Mouse (Mus musculus) kidney, postnatal 10 days (tissue): ENCODE data around the gene Ctu2.

Experiments used
- DNase-seq: peaks from one replicate; pipeline ENCODE4 v3.0.0; 2021; ENCODE audit warnings: mixed read lengths

Gene Ctu2

DNA sequence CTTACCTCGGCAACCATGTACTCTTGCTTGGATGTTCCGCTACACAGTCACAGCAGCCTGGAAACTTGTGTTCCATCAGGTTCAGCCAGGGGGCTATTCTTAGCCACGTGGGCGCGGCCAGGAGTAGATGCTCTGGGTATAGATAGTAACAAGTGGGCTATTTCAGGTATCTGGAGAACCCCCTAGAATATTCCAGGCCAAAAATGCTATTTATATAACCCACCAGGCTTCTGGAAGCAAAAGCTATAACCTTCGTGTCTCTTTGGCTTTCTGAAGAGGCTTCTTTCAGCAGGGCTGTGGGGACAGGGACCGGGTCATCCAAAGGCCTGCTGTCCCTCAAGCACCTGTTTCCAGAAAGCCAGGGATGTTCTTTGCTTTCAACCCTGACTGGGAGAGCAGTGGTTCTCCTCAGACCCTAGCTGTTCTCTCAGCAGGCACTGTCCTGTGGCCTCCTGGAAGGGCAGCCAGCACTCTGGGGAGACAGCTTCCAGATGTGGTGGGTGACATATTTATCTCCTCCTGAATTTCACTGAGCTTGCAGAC is 24.7 kb upstream of the Ctu2 start:
- no peak for DNase-seq

DNA sequence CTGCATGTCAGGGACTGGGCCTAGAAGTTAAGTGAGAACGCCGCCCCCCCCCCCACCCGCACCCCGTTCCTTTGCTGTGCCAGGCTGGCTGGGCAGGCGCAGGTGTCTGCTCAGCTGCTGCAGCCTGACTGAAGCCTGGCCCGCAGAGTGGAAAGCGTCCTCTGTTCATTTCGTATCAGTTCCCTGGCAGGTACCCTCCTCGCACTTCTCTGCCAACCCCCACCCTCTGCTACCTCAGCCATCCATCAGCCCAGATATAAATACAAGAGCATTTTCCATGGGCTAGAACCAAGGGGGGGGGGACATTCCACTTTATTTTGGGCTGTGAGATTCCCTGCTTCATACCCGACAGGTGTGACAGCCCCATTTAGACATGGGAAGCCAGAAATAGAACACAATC is 23.8 kb upstream of the Ctu2 start:
- DNase-seq: no peak

DNA sequence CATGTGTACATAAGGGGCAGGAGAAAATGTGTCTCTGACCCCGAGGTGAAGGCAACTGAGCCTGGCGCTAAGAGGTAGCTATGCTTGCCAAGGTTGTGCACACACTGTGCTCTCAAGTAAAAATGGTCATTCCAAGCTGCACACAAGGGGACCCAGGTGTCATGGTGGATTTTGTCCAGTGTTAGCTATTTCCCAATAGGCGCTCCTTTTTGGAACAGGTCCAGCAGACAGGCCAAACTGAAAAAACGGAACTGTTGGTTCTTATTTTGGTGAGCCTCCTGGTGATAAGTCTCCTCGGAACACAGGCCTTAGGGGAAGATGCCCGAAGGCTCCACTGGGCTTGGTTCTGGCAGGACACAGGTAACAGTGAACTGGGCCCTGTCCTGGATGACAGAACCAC is 21.5 kb upstream of the Ctu2 start:
- DNase-seq: no peak

DNA sequence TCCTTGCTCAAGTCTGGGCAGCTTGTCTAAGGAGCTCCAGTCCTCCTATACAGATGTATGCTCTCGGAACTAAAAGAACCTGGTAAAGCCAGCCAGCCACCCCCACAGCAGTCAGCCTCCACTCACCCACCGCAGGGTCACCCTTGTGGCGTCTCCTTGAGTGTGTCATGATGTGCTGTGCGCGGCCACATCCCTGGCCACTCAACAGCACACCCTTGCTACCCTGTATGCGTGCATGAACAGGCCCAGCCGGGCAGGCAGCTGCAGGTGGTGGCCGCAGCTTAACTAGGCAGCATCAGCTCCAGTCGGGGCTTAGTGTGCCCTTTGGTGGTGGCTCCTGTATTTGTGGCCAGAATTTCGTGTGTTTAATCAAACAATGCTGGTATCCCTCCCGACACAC is 18.8 kb upstream of the Ctu2 start:
- no peak for DNase-seq

DNA sequence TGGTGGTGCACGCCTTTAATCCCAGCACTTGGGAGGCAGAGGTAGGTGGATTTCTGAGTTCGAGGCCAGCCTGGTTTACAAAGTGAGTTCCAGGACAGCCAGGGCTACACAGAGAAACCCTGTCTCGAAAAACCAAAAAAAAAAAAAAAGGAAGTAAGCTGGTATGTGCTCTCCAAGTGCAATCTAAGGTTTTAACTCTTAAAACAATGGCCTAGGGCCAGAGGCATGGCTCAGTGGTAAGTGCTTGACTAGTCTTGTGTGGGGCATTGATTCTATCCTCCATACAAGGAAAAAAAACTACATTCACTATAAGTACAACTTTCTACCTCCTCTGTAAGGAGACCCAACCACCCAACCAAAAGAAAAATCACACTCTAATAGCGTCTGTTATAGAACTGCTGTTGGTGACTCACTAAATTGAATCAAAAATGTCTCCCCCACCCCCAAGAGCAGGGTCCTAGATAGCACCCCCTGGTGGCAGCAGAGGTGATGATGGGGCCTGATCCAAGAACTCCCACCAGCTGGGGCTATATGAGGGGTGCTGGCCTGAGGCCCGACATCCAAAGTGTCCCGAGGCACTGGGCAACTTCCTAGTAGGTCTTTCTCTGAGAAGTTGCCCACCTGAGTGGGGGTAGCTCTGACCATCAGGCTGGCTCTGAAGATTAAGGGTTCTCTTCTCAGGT is 16.6 kb upstream of the Ctu2 start:
- DNase-seq: peak; percentile 53

DNA sequence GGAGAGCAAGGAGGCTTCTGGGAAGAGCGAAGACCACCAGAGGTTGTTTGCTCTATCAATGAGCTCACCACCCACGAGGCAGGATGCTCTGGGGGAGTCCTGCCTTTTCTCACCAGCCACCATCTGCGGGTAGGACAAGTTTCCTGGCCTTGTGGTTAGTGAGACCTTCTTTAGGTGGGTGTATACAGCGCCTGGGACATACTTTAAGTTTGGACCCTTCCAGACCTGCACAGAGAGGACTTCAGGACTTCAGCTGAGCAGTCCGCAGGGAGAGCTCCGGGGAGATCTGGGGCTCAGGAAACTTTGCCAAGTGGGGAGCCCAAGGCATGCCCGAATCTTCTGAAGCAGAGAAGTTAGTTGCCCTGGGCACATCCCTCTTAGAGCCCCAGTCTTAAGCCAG is 16.0 kb upstream of the Ctu2 start:
- no peak for DNase-seq

DNA sequence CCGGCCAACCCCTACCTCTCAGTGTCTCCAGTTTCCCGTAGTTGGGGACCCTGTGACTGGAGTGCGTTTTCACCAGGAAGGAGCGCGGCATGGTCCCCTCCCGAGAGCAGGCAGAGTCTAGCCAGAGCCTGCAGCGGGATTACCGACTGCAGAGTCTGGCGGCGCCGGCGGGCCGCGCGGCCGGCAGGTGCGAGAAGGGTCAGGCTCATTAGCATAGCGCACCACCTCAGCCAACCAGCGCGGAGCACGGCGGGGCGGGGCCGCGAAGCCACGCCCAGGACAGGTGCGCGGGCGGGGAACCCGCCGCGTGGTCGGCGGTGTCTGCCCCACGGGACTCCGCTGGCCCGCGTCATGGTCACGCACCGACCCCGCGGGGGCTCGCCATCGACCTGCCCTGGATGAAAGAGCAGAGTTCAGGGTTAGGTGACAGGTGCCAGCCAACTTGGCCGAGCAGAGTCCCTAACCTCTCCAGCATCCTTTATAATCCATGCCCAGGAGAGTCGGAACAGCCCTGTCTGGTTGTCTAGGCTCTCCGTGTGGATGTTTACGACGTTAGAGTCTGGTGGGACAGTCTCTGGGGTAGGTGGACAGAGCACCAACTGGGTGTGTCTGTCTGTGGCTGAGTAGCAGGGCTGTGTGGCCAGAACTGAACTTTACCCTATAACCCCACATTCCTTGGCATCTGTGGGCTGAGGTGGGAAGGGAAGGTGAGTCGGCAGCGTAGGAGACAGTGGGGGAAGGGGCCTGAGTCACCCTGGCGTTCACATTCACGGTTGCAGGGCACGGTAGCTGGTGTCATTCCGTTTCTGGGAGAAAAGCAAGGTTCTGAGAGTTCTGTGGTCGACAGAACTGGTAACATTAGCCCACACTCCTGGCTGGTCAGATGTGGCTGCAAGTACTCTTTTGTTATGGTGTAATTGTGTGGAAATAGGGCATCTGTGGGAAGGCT is 15.1 kb upstream of the Ctu2 start, which contains the start of gene Snai3:
TSS of gene Snai3 (minus strand) at position 210 of the 949 bp plus-strand sequence.
- DNase-seq: peak; percentile 80

DNA sequence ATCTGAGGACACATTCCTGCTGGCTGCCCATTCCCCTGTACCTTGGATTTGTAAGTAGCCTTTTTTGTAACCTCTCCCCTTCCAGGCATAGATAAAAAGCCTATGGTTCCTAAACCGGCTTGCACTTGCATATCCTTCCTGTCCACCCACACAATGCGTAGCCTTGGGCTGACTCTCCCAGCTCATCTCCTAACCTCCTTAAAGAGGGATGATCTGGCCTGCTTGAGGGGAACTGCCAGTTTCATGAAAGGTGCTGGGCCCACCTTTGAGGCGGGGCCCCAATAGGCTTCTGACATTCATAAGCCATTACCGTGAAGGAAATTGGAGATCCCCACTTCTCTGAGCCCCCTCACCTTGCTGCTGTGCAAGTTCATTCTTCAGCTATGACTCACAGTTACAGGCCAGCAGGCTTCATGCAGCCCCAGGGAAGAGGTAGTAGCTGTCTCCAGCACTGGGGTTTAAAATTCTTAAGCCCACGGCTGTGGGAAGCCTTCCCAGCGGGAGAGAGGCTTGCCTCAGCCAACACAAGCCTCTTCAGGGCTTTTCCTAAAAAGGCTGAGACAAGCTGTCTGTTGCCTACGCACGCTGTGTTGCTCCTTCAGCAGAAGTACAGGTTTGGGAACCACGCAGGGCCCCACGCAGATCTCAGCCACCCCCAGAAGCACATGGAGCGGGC is 14.3 kb upstream of the Ctu2 start:
- no peak for DNase-seq

DNA sequence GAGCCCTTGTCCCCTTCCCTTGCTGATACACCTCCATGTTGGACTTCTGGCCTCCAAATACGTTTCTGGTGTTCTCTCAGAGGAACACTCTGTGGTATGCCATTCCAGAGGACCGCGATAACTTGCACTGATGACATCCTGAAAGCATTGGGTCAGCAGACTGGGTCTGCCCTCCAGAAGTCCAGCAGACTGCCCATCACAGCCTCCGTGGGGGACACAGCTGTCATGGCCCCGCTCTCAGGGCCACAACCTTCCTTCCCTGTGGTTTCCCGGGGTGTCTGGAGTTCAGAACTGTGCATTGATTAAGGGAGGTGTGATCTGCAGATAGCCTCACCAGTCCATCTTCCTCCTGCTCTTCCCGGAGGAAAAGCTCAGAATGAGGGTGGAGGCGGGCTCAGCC is 13.4 kb upstream of the Ctu2 start:
- no peak for DNase-seq

DNA sequence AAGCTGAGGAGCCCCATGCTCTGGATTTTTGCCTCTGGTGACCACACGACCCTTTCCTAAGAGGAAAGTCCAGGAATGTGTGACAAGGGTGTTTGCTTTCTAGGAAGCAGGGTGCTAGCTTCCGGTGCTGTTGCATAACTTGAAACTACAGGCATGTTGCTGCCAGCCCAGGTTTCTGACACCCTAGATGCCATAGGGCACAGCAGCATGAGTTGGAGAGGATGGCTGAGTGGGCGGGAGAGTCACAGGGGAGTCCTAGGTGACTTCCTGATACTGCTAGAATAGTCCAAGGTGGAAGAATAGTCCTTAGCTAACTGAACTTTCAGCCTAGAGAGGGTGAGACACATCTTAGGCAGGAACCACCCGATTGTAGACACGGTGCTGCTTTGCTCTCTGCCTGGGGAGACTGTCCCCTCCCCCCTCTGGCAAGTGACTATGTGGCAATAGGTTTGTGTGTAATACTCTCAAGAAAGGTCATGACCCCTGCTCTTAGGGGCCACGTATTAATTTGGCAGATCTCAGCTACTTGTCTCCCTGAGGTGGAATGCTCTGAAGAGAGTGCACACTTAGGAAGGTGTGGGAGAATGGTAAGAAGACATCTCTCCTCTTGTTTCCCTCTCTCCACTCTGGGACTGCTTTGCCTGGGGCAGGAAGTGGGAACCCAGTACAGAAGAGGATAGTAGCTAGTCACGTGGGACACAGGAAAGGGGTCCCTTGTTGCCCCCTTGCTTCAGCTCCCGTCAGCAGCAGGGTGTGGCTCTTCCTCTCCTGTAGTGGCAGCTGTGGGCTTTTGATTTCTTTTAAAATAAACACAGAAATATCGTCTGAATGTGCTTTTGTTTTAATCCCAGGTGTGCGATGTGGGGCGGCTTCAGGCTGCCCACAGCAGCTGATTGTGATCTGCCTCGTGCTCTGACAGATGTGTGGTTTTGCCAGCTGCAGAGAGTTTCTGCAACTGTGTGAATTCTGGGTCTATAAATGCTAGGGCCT is 12.0 kb upstream of the Ctu2 start:
- DNase-seq: no peak

DNA sequence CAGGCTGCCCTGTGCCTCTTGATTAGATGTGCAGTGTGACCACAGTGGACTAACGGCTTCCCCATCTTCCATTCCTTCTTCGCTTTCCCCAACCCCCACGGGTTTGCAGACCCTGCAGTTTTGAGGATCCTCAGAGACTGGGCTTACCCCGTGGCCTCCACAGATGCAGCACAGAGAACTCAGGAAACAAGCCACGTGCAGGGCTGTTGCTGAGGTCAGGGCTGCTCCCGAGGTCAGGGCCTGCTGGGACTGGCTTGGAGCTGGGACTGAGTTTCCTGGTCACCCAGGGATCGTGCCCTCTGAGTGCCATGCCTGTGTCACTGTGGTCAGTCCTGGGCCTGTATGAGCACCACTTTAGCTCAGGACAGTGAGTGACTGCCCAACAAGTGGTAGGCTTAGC is 11.0 kb upstream of the Ctu2 start:
- no peak for DNase-seq

DNA sequence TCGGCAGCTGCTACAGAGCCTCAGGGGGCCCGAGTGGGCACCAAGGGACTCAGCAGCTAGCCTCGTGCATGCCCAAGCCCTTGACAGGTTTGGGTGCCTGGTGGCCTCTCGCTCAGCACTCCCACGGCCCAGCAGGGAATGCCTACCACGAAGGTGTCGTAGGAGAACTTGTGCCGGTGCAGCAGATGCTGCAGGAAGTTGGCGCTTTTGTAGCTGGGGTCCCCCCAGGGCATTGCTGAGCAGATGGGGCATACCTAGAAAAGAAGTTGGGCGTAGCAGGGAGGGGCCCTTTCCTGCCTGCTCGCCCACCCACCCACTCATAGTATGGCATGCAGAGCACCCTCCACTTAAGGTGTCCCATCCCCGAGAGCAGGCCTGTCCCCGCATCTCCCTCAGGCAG is 8.1 kb upstream of the Ctu2 start:
- no peak for DNase-seq

DNA sequence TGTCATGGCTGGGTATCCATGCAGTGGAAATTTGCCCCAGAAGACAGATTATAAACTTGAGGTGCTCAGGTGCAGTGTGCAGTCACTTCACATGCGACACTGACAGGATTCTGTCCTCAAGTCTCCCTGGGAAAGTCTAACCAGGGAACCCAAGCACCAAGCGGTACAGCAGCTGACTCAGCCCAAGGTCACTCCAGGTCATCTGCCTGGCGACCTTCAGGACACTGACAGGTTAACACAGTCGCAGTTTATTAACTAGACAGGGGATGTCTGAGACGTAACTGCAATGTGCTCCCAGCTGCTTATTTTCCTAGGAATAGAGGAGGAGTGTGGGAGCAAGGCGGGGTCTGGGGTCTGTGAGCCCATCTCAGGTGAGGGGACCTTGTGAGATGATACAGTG is 6.5 kb upstream of the Ctu2 start:
- DNase-seq: no peak

DNA sequence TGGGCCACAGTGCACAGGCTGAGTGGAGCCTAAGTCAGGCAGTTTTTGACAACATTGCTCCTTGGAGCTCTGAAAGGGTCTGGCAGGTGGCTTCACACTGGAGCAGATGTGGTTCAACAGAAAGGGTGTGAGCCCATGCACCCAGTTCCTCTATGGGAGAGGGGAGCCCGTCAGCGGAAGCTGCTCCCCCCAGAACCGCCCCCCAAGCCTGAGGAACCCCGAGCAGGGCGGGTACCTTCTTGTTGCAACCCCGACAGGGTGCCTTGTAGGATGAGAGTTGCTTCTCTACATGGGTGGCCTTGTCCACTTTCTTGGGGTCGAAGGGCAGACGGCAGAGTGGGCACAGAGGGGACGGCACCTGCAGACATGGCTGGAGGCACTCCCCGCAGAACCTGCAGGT is 6.0 kb upstream of the Ctu2 start:
- DNase-seq: no peak

DNA sequence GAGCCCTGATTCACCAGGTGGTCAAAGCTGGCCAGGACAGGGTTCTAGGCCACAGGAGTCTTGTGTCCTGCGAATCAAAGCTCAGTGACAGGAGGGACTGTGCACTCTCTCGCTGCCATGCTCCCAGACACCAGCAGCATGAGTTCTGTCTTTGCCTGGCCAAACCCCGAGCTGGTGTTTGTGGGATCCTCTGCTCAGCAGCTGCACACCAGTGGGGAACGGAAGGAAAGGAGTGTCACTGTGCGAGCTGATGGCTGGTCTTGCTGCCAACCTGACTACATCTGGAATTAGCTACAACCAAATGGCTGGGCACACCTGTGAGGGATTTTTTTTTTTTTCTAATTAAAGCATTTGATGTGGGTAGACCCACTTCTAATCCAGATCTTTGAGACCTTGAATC is 5.3 kb upstream of the Ctu2 start:
- no peak for DNase-seq

DNA sequence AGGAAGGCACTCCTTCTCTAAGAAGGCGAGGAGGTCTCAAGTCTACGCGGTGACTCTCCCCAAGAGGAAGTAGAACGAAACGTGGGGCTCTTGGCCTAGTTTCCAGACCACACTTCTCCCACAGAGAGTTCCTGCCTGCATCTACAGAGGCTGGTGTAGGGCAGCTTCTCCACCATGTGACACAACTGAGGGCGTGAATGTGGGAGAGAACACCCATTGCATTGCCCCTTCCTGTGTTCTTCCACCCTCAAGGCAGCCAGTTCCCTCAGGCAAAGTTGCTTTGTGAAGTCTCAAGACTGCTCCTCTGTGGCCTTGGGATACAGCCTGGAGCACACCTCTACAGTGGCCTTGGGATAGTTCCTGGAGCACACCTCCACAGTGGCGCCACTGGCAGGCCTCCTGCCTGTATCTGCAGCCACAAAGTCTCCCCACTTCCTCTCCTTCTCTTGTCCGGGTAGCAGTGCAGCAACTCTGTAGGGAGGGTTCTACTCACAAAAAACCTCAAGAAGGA is 2.0 kb upstream of the Ctu2 start:
- no peak for DNase-seq

DNA sequence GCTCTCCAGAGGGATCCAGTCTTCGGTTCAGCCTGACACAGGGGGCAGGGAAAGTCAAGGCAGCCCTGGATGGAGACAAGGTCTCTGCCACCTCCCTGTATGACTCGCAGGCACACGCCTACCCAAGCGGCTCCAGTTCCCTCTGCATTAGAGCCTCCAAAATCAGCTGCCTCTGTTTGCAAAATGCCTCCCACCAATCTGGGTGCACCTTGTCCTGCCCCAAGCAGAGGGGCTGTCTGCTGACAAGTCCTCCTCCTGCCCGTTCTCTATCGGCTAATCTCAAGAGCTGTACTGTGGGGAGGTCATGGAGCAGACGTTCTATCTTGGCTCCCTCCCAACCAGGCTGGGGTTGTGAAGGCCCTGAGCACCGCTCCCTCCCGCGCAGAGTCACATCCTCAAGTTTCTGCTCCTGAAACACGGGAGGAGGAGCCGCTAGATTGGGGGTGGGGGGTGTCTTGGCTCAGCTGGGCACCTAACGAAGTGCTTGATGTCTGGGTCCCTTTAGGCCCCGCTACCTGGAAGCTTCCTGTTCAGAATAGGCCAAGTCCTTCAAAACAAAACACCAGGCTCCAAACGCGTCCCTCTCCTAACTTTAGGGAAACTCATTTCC is 887 bp upstream of the Ctu2 start:
- DNase-seq: peak; percentile 74

DNA sequence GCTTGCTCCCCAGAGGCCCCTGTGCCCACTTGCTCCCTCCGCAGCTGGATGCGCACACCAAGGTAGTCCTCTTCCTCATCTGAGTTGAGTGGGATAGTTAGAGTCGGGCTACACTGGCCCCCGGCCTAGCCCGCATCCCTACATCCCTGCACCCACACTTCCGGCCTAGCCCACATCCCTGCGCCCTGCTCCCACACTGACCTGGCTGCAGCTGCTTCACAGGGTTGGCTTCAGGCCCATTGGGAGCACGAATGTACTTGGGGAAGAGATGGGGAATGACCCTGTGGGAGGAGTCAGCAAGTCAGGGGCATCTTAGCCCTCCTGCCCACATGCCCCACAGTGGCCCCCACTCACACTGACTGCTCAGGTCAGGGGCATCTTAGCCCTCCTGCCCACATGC is 6.5 kb downstream of the Ctu2 start:
- no peak for DNase-seq

DNA sequence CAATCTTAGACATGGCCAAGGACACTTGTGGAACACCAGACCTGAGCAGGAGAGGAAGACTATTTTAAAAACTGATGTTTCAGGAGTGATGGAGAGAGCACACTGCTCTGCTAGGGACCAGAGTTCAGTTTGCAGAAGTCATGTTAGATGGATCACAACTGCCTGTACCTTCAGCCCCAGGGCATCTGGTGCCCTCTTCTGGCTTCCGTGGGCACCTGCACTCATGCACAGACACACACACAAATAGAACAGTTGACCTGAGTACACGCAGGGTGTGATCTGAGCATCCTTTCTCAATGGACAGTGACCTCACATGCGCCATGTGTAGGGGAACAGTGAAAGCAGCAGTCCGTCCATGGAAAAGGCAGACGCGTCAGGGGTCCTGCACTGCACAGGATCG is 7.9 kb downstream of the Ctu2 start:
- DNase-seq: no peak

DNA sequence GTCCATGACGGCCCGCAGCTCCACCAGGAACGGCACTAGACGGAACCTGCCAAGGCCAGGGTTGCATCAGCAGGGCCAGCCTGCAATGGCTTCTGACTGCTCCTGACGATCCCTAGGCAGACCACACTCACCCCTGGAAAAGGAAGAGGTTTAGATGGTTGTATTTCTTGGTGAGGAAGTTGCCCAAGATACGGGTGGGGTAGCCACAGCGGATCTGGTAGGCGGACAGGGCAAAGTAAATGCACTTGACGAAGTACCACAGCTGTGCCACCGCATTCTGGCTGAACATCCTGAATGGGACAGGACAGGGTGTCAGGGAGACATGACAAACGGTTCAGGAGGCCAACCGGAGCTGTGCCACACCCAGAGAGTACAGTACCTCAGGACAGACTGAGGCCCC is 8.9 kb downstream of the Ctu2 start:
- no peak for DNase-seq

DNA sequence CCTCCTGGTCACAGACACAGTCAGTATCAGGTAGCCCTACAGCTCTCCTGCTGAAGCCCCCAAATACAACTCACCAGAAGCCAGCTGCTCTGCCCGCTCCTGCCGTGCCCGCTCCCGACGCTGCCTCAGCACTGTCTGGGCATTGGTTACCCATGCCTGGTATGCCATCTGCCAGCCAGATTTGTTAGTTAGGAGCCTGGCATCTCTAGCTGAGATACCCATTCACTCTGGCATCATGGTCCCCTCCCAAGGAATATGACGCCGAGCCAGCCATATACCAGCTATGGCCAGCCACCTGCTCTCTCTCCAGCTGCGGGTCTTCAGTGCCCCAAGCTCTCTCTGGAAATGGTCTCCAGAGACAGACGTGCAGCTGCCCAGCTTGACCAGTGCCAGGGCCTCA is 12.4 kb downstream of the Ctu2 start:
- DNase-seq: no peak
